9 mouse cellular contexts compared by ENCODE assay signal in genomic region chr2:151842648-151843226, GRCm38 (mm10). TPM values are rescaled to one million over a fixed set of nuclear protein-coding genes. Genes with fewer than 3 reads are reported as not detected.
DNase-seq lines count a peak whose midpoint lies in the region; ATAC-seq and TF ChIP-seq lines count a peak whose summit lies in the region.
"Had no signal": no experiment of that assay in that cellular context is flagged by ENCODE, and none has a peak within 500 bp of the region (broad histone marks: within the 10 kb centered on the region; RNA-seq: fewer than 3 reads in every experiment).

Gene Rspo4, plus strand, starts transcription at chr2:151842927.

- peak within 1 kb of the TSS; percentile 36; the same call in 1 of the 2 replicates for H3K9ac ChIP-seq in stomach, embryonic 16.5 days (ENCODE audit: low read length)

- peak; percentile 68; the same call in 1 of the 2 replicates for ATAC-seq in stomach, embryonic 16.5 days (ENCODE audit: insufficient read depth, low FRiP score)

- peaks cover 62% of the 10 kb centered on the region for H3K27me3 ChIP-seq in forebrain, embryonic 10.5 days (ENCODE audit: poor library complexity, severe bottlenecking)
- H3K27me3 ChIP-seq in stomach, embryonic 16.5 days (ENCODE audit: control insufficient read depth, insufficient read depth, low read length) = peaks cover 28% of the 10 kb centered on the region
- no peaks in the 10 kb centered on the region; the same call in 1 of the 2 replicates for H3K27me3 ChIP-seq in thymus, adult 2 months (ENCODE audit: control insufficient read depth, insufficient read depth, low read length)

- no peaks in the 10 kb centered on the region for H3K36me3 ChIP-seq in forebrain, embryonic 10.5 days (replicated peaks)
- H3K36me3 ChIP-seq in stomach, embryonic 16.5 days (ENCODE audit: control insufficient read depth, insufficient read depth, low read length) = no peaks in the 10 kb centered on the region
- H3K36me3 ChIP-seq in thymus, adult 2 months (ENCODE audit: control insufficient read depth, insufficient read depth, low read length) = no peaks in the 10 kb centered on the region

- TF ChIP-seq CTCF in thymus, adult 2 months (IDR thresholded peaks at IDR 0.05; ENCODE audit: borderline replicate concordance, control insufficient read depth, extremely low read depth, insufficient read depth, low read length, poor library complexity) = no peak

- peak within 1 kb of the TSS; percentile 54 for H3K4me3 ChIP-seq in forebrain, embryonic 10.5 days
- peak within 1 kb of the TSS; percentile 41 for H3K4me3 ChIP-seq in stomach, embryonic 16.5 days (replicated peaks; ENCODE audit: low read length)
- H3K4me3 ChIP-seq in thymus, adult 2 months (ENCODE audit: control insufficient read depth, insufficient read depth, low read length) = no peak within 1 kb of the TSS

- DNase-seq in kidney, postnatal 14 days = peak; percentile 2
- DNase-seq in kidney, postnatal 10 days = no peak
- peak; percentile 21 for DNase-seq in forebrain, embryonic 10.5 days (ENCODE audit: extremely low spot score, low spot score)
- DNase-seq in liver = peak; percentile 12
- DNase-seq in T-cell, adult 2 months (ENCODE audit: low spot score) = no peak
- DNase-seq in thymus, adult 2 months = no peak
- DNase-seq in thymus, adult 18-20 months = no peak

- peak within 1 kb of the TSS; percentile 54; the same call in 1 of the 2 replicates for H3K27ac ChIP-seq in forebrain, embryonic 10.5 days
- no peak within 1 kb of the TSS for H3K27ac ChIP-seq in stomach, embryonic 16.5 days (ENCODE audit: low read length)
- H3K27ac ChIP-seq in thymus, adult 2 months (ENCODE audit: control insufficient read depth, insufficient read depth, low read length) = no peak within 1 kb of the TSS

- H3K4me2 ChIP-seq in stomach, embryonic 16.5 days (ENCODE audit: low read depth, low read length) = peak within 1 kb of the TSS; percentile 63

- H3K4me1 ChIP-seq in forebrain, embryonic 10.5 days = peaks cover 18% of the 10 kb centered on the region
- H3K4me1 ChIP-seq in stomach, embryonic 16.5 days (ENCODE audit: control insufficient read depth, insufficient read depth, low read length) = no peaks in the 10 kb centered on the region; the same call in 1 of the 2 replicates
- no peaks in the 10 kb centered on the region for H3K4me1 ChIP-seq in thymus, adult 2 months (replicated peaks; ENCODE audit: control insufficient read depth, insufficient read depth, low read length)

- H3K9me3 ChIP-seq in forebrain, embryonic 10.5 days = no peaks in the 10 kb centered on the region
- H3K9me3 ChIP-seq in stomach, embryonic 16.5 days (replicated peaks; ENCODE audit: control insufficient read depth, low read length) = no peaks in the 10 kb centered on the region

- WGBS in forebrain, embryonic 10.5 days = 1% methylated on average over 50 of the region's 50 CpGs
- WGBS in stomach, embryonic 16.5 days = 1% methylated on average over 42 of the region's 50 CpGs
- 2% methylated on average over 50 of the region's 50 CpGs for WGBS in thymus, adult 2 months

- TF ChIP-seq POLR2A in thymus, adult 2 months (IDR thresholded peaks at IDR 0.05; ENCODE audit: control insufficient read depth, extremely low read depth, insufficient read depth, low read length, poor library complexity) = no peak

RNA-seq across cellular contexts. Expression of gene Rspo4, which starts in this region (rescaled TPM):
- 0.29 and 0.39 TPM in 2 replicates for polyA plus RNA-seq in forebrain, embryonic 10.5 days (2016; fragmentation: Nextera tagmentation; extraction: Ambion mirVana)
- polyA plus RNA-seq in stomach, embryonic 16.5 days (2015; fragmentation: Nextera tagmentation; extraction: Ambion mirVana) = 0.09 TPM in 1 of 2 replicates, not detected in the other
- polyA plus RNA-seq in thymus, adult 2 months (2012; rRNA removed) = 0.09 TPM in 2 replicates
- polyA plus RNA-seq: liver, adult 2 months had no signal

Comparison
In these comparisons a context has a peak if more than half of its experiments do, and no peak if none do; other contexts are left out.
1. DNase-seq: peak in kidney, postnatal 14 days (single experiment) and liver (single experiment); none in kidney, postnatal 10 days (single experiment), T-cell, adult 2 months (single experiment), thymus, adult 2 months (single experiment) and thymus, adult 18-20 months (0 of 2).
2. Peak in DNase-seq, H3K4me3 ChIP-seq and H3K27ac ChIP-seq in forebrain, embryonic 10.5 days; RNA of the gene not detected or under 1 TPM.
3. Peak in ATAC-seq, H3K4me3 ChIP-seq, H3K9ac ChIP-seq and H3K4me2 ChIP-seq in stomach, embryonic 16.5 days; RNA of the gene not detected or under 1 TPM.